Mouse (Mus musculus): Measurements from ENCODE around the gene Gm44790.

Gene Gm44790

DNA sequence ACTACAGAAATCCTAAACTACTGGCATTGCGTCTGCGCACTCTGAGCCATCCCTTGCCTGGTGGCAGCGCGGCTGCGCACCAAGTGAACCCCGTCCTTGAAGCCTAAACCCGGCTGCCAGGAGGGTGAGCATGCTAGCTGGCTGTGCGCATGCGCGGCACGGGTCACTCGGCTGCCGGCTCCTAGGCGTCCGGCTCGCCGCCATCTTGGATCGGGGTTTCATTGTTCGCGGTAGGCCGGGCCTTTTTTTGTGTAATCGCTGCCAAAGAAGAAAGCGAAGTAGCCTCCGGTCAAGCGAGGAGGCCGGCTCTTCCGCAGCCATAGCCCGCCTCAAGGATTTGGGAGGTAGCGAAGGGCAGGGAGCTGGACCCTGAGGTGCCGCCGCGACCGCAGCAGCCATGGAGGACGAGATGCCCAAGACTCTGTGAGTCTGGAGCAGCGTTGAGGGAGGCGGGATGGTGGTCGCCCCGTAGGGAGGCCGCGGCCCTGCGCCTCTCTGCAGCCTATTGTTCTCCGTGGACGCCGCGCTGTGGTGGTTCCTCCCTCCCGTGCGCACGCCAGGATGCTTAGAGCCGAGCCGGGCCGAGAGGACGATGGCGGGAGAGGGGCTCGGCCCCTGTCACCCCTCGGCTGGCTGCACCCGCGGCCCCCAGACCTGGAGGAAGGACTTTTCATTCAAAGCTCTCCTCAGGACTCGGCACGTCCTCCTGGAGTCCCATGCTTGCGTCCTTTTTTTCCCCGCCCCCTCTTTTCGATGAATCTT lies 22.2 kb upstream of the Gm44790 start, which contains the start of gene Tia1:
TSS of gene Tia1 (plus strand) at position 120 of the 762 bp plus-strand sequence.
- DNase-seq (ENCODE audit: low spot score in 2 of 2): peak; percentile 95 to 96

DNA sequence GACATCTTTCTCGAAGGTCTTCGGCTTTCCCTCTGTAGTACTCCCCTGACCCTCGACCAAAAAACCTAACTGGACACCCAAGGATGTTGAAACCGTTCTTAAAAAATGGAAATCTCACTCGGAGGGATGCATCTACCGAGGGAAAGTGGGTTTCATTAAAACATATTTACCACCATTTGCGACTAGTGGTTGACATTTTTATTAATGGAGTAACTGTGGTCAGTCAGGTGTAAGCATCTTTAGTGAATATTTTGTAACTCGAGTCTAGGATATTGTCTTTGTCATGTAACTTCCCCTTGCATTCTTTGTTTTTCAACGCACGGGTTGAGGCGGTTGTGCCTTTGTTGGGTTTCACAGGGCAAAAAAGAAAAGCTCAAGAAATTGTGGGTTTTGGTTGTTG lies 21.5 kb upstream of the Gm44790 start:
- no peak for DNase-seq (ENCODE audit: low spot score in 2 of 2)

DNA sequence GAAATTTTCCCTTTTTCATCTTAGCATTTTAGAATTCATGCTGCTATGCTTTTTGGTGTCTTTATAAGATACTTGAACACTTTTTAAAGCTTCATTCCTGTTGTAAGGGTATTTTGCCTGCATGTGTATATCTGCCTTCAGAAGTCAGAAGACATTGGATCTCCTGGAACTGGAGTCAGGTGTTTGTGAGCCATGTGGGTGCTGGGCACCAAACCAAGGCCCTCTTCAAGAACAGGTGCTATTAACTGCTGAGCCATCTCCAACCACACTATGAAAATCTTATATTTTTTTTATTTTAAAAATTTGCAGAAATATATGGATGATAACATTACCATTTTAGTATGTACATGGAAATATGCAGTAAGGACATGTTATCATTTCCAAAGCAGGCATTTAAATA lies 20.2 kb upstream of the Gm44790 start:
- no peak for DNase-seq (ENCODE audit: low spot score in 2 of 2)

DNA sequence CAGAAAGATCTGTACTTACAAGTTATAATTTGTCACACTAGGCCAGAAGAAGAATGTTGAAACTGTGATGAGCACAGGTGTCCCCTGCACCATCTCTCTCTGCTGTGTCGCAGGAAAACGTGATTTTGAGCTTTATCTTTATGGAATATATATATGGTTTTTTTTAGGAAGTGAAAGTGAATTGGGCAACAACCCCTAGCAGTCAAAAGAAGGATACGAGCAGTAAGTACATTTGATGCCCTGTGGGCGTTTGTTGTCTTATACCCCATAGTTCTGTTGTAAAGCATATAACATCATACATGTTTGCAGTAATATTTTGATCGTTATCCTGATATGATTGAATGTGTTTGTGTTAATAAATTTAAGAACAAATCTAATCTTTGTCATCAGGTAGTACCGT lies 7.7 kb upstream of the Gm44790 start:
- no peak for DNase-seq (ENCODE audit: low spot score in 2 of 2)

DNA sequence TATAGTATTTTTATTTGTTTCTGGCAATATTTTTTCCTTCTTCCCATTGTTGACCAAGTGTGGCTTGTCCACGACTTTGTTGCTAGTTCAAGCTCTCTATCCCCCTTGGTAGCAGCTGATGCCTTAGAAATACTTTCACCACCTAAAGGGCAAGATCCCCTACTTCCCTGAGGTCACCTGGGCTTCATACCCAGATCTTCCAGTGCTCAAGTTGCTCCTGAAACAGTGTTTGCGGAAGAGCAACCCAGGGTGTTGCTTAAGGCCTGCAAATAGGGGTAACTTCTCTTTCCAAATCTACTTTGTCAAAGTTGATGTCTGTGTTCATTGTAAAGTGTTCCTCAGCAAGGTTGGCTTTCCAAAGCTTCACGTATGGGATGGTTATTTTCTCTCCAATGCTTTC lies 7.2 kb upstream of the Gm44790 start:
- DNase-seq (ENCODE audit: low spot score in 2 of 2): no peak

DNA sequence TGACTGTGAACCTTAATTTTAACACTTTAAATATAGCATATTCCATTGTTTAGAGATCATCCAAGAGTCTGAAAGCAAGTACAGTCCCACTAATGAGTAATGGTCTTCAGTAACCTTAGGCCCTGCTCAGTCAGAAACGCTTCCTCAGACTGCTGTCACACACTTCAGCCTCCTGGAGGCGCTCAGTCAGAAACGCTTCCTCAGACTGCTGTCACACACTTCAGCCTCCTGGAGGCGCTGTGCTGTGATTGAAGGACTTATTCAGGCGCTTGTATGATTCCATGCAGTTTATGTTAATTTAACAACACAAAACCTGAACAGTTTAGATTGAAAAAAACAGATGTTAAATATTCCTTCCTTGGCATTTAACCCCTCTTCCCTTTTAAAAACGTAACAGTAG lies 6.0 kb upstream of the Gm44790 start:
- DNase-seq (ENCODE audit: low spot score in 2 of 2): no peak

DNA sequence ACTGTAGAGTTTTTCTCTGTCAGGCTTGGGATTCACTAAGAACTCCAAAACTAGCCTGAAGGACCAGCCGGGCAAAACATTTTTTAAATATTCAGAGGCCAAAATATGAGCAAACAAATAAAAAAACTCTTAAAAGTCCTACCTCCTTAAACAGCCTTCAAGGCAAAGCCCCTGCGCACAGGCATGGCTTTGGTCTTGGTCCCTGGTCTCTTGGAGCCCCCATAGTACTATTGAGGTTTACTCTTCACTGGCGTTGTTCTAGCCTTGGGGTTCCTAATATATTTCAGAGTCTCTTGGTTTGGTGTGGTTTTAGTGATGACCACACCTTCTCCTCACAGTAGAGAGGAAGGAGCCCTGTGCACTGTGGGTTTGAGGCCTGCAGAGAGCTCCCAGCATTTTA lies 5.1 kb downstream of the Gm44790 start:
- no peak for DNase-seq (ENCODE audit: low spot score in 2 of 2)

DNA sequence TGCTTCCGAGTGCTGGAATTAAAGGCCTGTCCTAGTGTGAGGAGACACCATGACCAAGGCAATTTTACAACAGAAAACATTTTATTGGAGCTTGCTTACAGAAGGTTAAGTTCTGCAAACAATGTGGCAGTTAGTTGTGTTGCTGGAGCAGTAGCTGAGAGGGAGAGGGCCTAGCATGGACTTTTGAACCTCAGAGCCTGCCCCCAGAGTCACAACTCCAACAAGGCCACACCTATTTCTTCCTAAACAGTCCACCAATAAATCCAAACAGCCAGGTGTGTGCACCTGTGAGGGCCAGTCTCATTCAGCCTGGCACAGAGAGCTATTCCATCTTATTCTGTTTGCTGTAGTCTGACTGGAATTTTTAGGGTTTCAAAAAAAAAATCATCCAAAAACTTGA lies 7.2 kb downstream of the Gm44790 start:
- no peak for DNase-seq (ENCODE audit: low spot score in 2 of 2)

DNA sequence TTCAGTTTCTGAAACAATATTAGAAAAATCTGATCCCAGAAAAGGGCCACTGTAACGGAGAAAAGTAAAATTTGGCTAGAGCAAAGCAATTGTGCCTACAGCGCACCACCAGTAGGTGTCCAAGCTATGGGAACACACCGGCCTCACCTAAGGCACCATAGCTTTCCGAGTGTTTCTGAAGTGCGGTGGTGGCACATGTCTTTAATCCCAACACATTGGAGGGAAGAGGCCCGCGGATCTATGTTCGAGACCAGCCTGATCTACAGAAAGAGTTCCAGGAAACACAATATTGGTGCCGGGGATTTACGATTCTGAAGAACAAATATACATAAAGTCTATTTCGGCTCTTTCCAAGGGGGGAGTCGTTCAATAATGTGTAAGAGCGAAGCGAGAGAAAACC lies 11.3 kb downstream of the Gm44790 start:
- peak in 1 of 2 experiments; percentile 38 for DNase-seq (ENCODE audit: low spot score in 2 of 2)

DNA sequence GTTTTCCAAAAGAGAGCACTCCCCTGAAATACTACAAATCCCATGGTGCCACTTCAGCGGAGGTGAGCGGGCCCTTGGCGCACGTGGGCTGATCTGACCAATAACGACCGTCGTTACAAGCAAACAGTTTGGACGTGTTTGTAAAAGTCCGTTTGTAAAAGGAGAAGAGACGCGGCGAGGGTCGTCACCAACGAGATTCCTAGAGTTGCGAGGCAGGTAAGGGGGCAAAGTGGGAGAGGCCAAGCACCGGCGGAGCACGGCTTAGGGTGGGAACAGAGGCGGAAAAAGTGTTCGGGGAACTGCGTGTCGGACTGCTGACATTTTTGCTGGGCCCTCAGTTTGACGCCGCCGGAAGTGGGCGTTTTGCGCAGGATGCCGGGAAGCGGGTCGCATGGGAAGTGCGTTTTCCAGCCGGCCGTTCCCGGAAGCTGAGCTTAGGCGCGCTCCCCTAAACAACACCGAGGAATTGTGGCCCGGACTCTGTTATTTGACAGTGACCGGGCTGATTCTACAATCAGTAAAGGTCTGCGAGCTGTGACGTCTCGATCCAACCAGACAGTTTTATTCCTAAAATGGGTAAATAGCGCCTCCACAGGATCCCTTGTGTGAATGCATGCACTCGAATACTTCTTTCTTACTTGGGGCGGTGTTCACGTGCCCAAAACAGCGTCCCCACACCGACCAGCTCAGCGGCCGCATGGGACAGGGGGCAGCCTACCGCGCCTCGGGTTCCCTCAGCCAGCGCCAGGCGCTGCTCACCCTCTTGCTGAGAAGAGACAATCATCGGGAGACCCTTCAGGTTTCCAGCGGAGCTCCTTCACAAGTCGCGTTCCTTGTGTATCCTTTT lies 12.0 kb downstream of the Gm44790 start, which contains the start of gene C87436:
TSS of gene C87436 (plus strand) at position 103 of the 847 bp plus-strand sequence.
- peak; percentile 96 to 98 for DNase-seq (ENCODE audit: low spot score in 2 of 2)

DNA sequence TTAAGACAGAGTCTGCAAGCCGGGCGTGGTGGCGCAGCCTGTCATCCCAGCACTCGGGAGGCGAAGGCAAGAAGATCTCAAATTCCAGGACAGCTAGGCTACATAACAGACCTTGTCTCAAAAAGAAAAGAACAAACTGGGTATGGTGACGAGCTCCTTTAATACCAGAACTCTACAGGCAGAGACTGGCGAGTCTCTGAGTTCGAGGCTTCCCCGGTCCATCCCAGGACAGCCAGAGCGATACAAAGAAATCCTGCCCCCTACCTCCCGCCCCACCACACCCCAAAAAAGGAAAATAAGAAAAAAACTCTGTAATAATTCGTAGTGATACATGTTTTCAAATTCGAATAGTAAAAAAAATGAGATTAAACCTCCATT lies 12.7 kb downstream of the Gm44790 start:
- DNase-seq (ENCODE audit: low spot score in 2 of 2): no peak

DNA sequence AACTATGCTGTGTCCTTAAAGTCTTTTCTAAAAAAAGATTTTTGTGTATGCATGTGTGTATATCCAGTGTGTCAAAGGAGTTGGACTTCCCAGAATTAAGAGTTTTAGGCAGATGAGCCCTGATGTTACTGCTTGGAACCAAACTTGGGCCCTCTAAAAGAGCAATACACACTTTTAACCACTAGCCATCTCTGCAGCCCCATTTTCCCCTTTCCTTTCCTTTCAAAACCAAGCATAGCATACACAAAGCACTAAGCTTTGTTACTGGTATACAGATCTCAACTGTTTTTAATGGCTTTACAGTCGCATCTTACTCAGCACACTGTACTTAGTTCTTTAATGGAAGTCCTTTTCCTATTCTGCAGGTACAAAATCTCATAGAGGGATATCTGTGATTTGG lies 13.1 kb downstream of the Gm44790 start:
- no peak for DNase-seq (ENCODE audit: low spot score in 2 of 2)

DNA sequence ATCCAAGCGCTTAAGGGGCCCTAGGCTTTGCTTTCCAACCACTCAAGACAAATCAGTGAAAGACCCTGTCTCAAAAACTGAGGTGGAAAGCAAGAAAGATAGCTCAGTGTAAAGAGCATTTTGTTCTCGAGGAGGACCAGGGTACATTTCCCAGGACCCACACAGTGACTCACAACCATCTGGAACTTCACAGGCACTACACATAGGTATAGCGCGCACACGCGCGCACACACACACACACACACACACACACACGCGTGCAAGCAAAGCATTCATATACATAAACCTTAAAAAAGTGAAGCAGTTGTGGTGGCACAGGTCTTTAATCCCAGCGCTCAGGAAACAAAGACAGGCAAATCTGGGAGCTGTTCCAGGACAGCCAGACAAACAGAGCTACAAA lies 15.1 kb downstream of the Gm44790 start:
- no peak for DNase-seq (ENCODE audit: low spot score in 2 of 2)

DNA sequence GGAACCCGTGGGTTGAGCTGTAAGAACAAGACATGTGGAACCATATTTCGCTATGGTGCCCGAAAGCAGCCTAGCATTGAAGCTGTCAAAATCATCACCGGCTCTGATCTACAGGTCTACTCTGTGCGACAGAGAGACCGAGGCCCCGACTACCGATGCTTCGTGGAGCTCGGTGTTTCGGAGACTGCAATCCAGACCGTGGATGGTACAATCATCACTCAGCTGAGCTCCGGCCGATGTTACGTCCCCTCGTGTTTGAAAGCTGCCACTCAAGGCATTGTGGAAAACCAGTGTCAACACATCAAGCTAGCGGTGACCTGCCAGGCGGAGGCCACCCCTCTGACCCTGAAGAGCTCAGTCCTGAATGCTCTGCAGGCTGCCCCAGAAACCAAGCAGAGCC lies 19.1 kb downstream of the Gm44790 start:
- DNase-seq (ENCODE audit: low spot score in 2 of 2): no peak

DNA sequence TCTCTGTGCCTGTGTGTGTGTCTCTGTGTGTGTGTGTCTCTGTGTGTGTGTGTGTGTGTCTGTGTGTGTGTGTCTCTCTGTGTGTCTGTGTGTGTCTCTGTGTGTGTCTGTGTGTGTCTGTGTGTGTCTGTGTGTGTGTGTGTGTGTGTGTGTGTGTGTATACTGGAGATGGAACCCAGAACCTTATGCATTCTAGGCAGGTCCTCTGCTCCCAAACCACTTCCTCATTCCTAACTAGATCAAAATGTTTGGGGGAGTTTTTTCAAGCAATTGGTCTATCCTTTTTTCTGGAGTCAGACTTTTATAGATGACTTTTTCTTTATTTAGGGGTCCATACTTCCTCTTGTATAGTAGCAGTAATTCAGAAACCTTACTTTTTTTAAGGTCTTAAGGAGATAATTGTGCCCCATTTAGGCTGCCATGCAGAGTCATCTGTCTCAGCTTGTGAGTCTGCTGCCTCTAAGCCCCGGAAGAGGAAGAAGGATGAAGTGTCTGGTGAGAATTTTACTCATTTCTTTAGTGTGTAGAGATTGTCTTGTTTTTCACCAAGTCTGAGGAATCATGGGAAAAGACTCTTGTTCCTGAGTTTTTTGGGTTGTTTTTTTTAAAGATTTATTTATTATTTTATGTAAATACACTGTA lies 20.6 kb downstream of the Gm44790 start:
- no peak for DNase-seq (ENCODE audit: low spot score in 2 of 2)

DNA sequence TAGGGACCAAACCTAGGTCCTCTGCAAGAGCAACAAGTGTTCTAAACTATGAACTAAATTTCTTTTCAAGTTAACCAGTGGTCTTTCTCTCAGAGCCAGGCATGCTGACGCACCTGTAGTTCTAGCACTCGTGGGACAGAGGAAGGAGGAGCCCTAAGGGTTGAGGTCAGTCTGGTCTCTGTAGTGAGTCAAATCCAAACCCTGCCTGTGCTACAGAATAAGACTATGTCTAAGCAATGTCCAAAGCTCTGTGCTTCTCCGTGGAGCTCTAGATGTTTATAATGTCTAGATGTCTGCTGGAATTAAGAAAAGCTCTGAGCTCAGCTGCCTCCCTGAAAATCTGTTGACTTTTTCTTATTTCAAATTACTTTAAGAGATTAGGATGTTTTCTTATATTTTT lies 30.3 kb downstream of the Gm44790 start:
- DNase-seq (ENCODE audit: low spot score in 2 of 2): no peak

DNA sequence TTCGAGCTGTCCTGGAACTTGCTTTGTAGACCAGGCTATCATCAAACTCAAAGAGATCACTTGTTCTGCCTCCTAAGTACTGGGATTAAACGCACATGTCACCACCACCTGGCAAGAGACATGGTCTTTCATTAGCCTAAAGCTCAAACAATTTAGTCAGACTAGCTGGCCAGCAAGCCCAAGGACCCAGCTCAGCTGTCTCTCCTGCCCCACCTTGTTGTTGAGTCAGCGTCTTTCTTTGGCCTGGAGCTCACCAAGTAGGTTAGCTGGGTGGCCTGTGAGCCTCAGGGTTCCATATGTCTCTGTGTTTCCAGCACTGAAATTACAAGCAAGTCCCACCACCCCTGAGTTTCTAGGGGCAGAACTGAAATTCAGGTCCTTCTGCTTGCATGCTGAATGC lies 36.6 kb downstream of the Gm44790 start:
- no peak for DNase-seq (ENCODE audit: low spot score in 2 of 2)

DNA sequence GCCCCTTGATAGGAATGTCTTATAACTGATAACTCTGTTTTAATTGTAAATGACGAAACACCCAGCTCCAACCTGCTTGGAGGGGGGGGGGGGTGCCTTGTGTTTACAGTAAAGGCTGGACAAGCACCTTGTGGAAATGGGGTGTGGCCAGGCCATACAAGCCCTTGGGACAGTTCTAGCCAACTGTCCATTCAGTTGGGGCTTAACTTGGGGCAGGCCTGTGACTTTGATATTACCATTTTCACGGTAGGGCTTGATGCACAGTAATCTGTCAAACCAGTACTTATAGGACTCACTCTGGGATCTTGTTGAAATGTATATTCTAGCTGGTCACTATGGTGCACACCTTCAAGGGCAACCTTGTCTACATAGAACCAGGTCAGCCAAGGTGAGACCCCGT lies 44.9 kb downstream of the Gm44790 start:
- no peak for DNase-seq (ENCODE audit: low spot score in 2 of 2)

DNA sequence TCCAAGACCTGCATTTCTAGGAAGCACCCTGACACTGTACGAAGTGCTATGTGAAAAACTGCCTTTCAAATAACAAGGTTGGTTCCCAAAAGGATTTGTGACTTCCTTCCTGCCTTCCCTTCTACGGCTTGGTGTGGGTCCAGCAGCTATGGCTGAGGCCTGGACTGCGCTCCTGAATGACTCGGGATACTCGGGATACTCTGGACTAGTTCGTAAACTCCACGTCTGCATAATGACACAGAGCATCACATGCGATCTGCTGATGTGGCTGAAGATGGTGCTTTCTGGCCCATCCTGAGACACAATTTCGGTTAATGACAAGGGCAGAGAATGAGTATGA lies 45.3 kb downstream of the Gm44790 start:
- DNase-seq (ENCODE audit: low spot score in 2 of 2): no peak

DNA sequence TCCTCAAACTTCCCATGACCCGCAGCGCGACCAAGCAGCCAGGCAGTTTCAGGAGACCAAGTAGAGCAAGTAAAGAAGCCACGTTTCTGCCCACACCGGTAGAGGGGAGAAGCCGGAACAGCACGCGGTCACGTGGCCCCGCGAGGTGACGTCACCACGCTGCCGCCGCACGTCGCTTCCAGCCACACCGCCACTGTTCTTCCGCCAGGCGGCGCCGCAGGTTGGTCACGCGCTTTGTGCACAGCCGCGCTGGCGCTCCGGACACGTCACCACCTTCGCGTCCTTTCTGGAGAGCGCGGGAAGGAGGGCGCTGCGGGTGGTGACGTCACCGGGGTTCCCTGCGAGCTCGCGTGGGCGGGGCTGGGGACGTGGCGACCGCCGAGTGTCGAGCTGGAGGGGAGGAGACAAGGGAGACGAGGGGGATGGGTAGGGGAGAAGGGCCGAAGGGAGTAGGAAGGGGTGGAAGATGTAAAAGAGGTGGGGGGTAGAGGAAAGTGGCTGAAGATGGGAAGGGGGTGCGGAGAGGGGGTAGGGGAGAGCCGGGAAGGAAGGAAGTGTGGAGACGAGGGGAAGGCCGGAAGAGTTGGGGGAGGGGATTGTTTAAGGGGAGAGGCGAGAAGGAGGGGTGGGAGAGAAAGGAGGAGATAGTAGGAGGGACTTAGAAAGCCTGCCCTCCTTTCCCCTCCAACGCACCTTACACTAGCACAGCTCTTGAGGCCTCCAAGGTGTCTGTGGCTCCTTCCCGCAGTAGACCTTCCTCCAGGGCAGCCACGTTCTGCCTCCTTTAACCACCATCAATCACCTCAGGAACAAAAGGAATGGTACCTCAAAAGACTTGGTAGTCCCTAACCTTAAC lies 45.9 kb downstream of the Gm44790 start:
- DNase-seq (ENCODE audit: low spot score in 2 of 2): peak; percentile 100

DNA sequence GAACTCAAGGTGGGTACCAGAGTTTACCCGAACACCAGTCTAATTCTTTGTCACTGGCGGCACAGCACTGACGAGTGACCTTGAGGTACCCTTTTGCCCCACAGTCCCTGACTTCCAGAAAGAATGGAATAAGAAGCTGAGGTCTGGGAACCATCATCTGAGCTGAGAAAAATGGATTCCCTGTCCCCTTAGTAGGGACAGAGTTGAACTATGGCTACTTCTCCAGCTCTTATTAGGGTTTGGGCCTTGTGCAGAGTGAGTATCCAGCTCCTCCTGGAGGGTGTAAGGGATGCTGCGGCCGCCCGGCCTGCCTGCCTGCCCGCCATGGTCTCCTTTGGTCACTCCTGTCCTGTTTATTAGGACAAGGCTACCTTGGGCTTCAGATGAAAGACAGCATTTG lies 46.6 kb downstream of the Gm44790 start:
- no peak for DNase-seq (ENCODE audit: low spot score in 2 of 2)

DNA sequence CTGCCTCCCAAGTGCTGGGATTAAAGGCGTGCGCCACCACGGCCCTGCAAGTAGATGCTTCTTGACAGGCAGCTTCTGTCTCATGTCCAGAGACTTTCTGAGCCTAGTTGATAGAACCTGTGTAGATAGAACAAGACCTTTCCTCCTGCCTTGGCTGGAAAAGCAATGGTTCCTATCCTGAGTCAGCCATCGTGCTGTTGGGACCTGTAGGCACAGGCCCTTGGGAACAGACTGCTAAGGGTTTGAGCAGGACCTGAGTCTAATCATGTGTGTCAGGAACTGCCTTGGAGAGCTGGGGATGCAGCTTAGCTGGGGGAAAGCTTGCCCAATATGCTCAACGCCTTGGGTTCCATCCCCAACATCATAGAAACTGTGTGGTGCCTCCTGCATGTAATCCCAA lies 47.6 kb downstream of the Gm44790 start:
- DNase-seq (ENCODE audit: low spot score in 2 of 2): no peak
